Mouse (Mus musculus): ENCODE results near the gene Lars2. TPM values are rescaled to one million over a fixed set of nuclear protein-coding genes. Genes with fewer than 3 reads are reported as not detected.

Gene Lars2
- polyA plus RNA-seq, 1 experiment from 2014 or later, result 1,252 TPM

GRCm38 (mm10) chr9:123365353-123365752 is 1.4 kb upstream of the Lars2 start:
- Histone ChIP-seq H3K4me3 (ENCODE audit: low read depth, low read length) (no peak overlapping the region), H3K9ac (ENCODE audit: low read length) (no peak overlapping the region), H3K4me1 (replicated peaks; ENCODE audit: control insufficient read depth, insufficient read depth) (no peaks in the 10 kb centered on the region), H3K27me3 (ENCODE audit: control insufficient read depth, insufficient read depth, low read length) (no peaks in the 10 kb centered on the region), H3K27ac (replicated peaks) (no peak overlapping the region), H3K4me2 (replicated peaks; ENCODE audit: low read depth) (no peak overlapping the region), H3K9me3 (ENCODE audit: control insufficient read depth, low read length) (no peaks in the 10 kb centered on the region), H3K36me3 (ENCODE audit: control insufficient read depth, insufficient read depth, low read length) (no peaks in the 10 kb centered on the region)
- no peak for DNase-seq (ENCODE audit: low spot score)
- TF ChIP-seq CTCF (IDR thresholded peaks at IDR 0.05; ENCODE audit: low read depth) (no peak), EP300 (optimal IDR thresholded peaks at IDR 0.05) (no peak)
- no peak for ATAC-seq (ENCODE audit: low FRiP score, low TSS enrichment)
- WGBS, result 68% methylated on average over 1 of the region's 1 CpGs

GRCm38 (mm10) chr9:123365942-123366707 is 602 bp upstream of the Lars2 start:
- Histone ChIP-seq H3K27me3 (ENCODE audit: control insufficient read depth, insufficient read depth, low read length) (no peaks in the 10 kb centered on the region), H3K4me3 (ENCODE audit: low read depth, low read length) (peak overlapping the region; percentile 79), H3K27ac (replicated peaks) (peak overlapping the region; percentile 36; the same call in 1 of the 2 replicates), H3K9ac (ENCODE audit: low read length) (peak overlapping the region; percentile 24), H3K9me3 (ENCODE audit: control insufficient read depth, low read length) (no peaks in the 10 kb centered on the region), H3K4me1 (replicated peaks; ENCODE audit: control insufficient read depth, insufficient read depth) (no peaks in the 10 kb centered on the region), H3K36me3 (ENCODE audit: control insufficient read depth, insufficient read depth, low read length) (no peaks in the 10 kb centered on the region), H3K4me2 (replicated peaks; ENCODE audit: low read depth) (peak overlapping the region; percentile 70)
- peak; percentile 42 for TF ChIP-seq CTCF (IDR thresholded peaks at IDR 0.05; ENCODE audit: low read depth)
- no peak for TF ChIP-seq EP300 (optimal IDR thresholded peaks at IDR 0.05)
- ATAC-seq (ENCODE audit: low FRiP score, low TSS enrichment), result no peak; the same call in 1 of the 2 replicates
- DNase-seq (ENCODE audit: low spot score), result no peak
- WGBS, result 29% methylated on average over 9 of the region's 9 CpGs

GRCm38 (mm10) chr9:123367636-123368035 is 909 bp downstream of the Lars2 start:
- H3K9me3 ChIP-seq (ENCODE audit: control insufficient read depth, low read length), result no peaks in the 10 kb centered on the region
- H3K27ac ChIP-seq (replicated peaks), result no peak overlapping the region
- no peaks in the 10 kb centered on the region for H3K27me3 ChIP-seq (ENCODE audit: control insufficient read depth, insufficient read depth, low read length)
- no peaks in the 10 kb centered on the region for H3K4me1 ChIP-seq (replicated peaks; ENCODE audit: control insufficient read depth, insufficient read depth)
- DNase-seq (ENCODE audit: low spot score), result no peak
- no peak overlapping the region for H3K9ac ChIP-seq (ENCODE audit: low read length)
- H3K4me3 ChIP-seq (ENCODE audit: low read depth, low read length), result peak overlapping the region; percentile 79
- ATAC-seq (ENCODE audit: low FRiP score, low TSS enrichment), result no peak
- H3K4me2 ChIP-seq (replicated peaks; ENCODE audit: low read depth), result peak overlapping the region; percentile 70
- H3K36me3 ChIP-seq (ENCODE audit: control insufficient read depth, insufficient read depth, low read length), result no peaks in the 10 kb centered on the region
- TF ChIP-seq CTCF (IDR thresholded peaks at IDR 0.05; ENCODE audit: low read depth) (peak; percentile 39), EP300 (optimal IDR thresholded peaks at IDR 0.05) (no peak)

DNA sequence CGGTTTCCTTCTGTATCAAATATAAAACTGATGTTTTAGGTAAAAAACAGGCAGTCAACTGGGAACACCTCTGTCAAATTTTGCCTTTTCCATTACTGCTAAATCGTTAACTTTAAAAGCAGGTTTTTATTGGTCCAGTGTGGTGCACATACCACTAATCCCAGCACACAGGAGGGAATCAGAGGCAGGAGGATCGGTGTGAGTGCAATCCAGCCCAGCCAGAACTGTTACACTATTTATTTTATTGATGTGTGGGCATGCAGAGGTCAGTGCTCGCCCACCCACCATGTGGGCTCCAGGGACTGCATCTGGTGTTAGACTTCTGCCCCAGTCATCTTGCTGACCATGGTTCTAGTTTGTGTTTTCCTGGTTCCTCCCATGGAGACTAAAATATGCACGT is 15.7 kb downstream of the Lars2 start:
- ATAC-seq (ENCODE audit: low FRiP score, low TSS enrichment) (no peak), DNase-seq (ENCODE audit: low spot score) (no peak)
- no peak overlapping the region for H3K27ac ChIP-seq (replicated peaks)
- H3K4me3 ChIP-seq (ENCODE audit: low read depth, low read length), result no peak overlapping the region
- no peak overlapping the region for H3K9ac ChIP-seq (ENCODE audit: low read length)
- no peaks in the 10 kb centered on the region for H3K27me3 ChIP-seq (ENCODE audit: control insufficient read depth, insufficient read depth, low read length)
- TF ChIP-seq CTCF (IDR thresholded peaks at IDR 0.05; ENCODE audit: low read depth) (no peak), EP300 (optimal IDR thresholded peaks at IDR 0.05) (no peak)
- no peaks in the 10 kb centered on the region for H3K4me1 ChIP-seq (replicated peaks; ENCODE audit: control insufficient read depth, insufficient read depth)
- H3K9me3 ChIP-seq (ENCODE audit: control insufficient read depth, low read length), result no peaks in the 10 kb centered on the region
- peaks cover 6% of the 10 kb centered on the region; the same call in 1 of the 2 replicates for H3K36me3 ChIP-seq (ENCODE audit: control insufficient read depth, insufficient read depth, low read length)
- no peak overlapping the region for H3K4me2 ChIP-seq (replicated peaks; ENCODE audit: low read depth)
- WGBS, result 57% methylated on average over 5 of the region's 5 CpGs

DNA sequence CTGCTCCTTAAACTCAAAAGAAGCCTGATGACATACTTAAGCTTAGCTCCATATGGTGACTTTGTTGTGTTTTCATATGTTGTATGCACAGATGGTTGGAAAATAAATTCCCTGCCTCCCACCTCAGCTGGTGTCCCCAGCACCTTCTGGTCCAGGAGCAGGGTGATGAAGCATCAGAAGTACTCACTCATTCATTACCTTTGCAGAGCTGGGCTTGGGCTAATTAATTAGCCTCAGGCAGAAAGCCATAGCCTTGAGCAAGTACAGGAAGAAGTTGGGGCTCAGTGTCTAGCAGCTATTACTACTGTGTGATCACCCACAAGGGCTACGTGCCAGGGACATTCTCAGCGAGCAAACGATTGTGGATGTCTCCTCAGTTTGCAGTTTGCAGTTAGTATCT is 18.0 kb downstream of the Lars2 start:
- Histone ChIP-seq H3K9me3 (ENCODE audit: control insufficient read depth, low read length) (no peaks in the 10 kb centered on the region), H3K9ac (ENCODE audit: low read length) (no peak overlapping the region), H3K4me3 (ENCODE audit: low read depth, low read length) (no peak overlapping the region), H3K4me2 (replicated peaks; ENCODE audit: low read depth) (no peak overlapping the region), H3K36me3 (ENCODE audit: control insufficient read depth, insufficient read depth, low read length) (no peaks in the 10 kb centered on the region), H3K4me1 (replicated peaks; ENCODE audit: control insufficient read depth, insufficient read depth) (no peaks in the 10 kb centered on the region), H3K27ac (replicated peaks) (peak overlapping the region; percentile 40), H3K27me3 (ENCODE audit: control insufficient read depth, insufficient read depth, low read length) (no peaks in the 10 kb centered on the region)
- TF ChIP-seq CTCF (IDR thresholded peaks at IDR 0.05; ENCODE audit: low read depth), result no peak
- no peak for TF ChIP-seq EP300 (optimal IDR thresholded peaks at IDR 0.05)
- 47% methylated on average over 3 of the region's 3 CpGs for WGBS
- ATAC-seq (ENCODE audit: low FRiP score, low TSS enrichment) (no peak), DNase-seq (ENCODE audit: low spot score) (no peak)
